Mouse (Mus musculus) megakaryocyte, embryonic 14.5 days (primary cell): ENCODE measurements at regions not wholly inside any gene's neighbourhood (a gene's known extent, or its start where the extent isn't known, plus 50 kb on each side); places are given as distances from the start of the nearest gene placed in this dataset.

Source experiments
- FLI1 ChIP-seq: IDR thresholded peaks from 2 replicates; pipeline ENCODE4 v1.6.1; 2012; ENCODE audit warnings: low read length, inconsistent platforms, mixed read lengths
- GATA1 ChIP-seq: IDR thresholded peaks from 3 replicates; pipeline ENCODE4 v1.6.1; 2012; ENCODE audit warnings: mixed read lengths, low read length, inconsistent platforms, borderline replicate concordance

- no peak for TF ChIP-seq GATA1
- TF ChIP-seq FLI1: no peak
Measured at GRCm38 (mm10) chr17:27281241-27281640, 77.0 kb upstream of the Lemd2 start.
